Mouse (Mus musculus): ENCODE measurements around the gene Gm49333. TPM values are rescaled to one million over a fixed set of nuclear protein-coding genes. Genes with fewer than 3 reads are reported as not detected.

The Gm49333 gene
- not detected in 2 replicates for total RNA-seq (2017)

- ATAC-seq (replicated peaks in 1 of 2; ENCODE audit: insufficient read depth in 1 of 2, low FRiP score in 2 of 2, low TSS enrichment in 1 of 2, low read depth in 1 of 2, poor library complexity in 2 of 2, severe bottlenecking in 2 of 2), result peak; percentile 96 to 97
These were observed at the start of gene Gm49333, which contains the start of the genes Eef1akmt4 and Alg3 for GRCm38 (mm10) chr16:20611357-20612227. TSS of gene Gm49333 (plus strand) at chr16:20611610. TSS of gene Eef1akmt4 (plus strand) at chr16:20611593. TSS of gene Alg3 (minus strand) at chr16:20611735.

DNA sequence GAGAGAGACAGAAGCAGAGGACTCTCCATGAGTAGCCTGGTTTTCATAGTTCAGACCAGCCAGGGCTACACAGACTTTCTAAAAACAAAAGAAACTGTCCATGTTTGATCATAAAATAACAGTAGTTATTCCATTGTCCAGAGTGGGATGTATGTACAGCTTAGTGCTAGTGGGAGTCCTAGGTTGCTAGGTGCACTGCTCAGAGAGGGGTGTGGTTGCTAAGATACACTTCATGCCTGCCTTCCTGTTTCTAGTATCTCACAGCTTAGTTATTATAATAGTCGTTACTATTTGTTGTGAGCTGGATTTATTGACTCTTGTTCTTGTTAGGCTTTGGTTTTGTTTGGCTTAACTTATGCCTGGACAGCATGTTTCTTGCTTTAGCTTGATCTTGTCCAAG is 46.3 kb upstream of the Gm49333 start:
- no peak for ATAC-seq (replicated peaks in 1 of 2; ENCODE audit: insufficient read depth in 1 of 2, low FRiP score in 2 of 2, low TSS enrichment in 1 of 2, low read depth in 1 of 2, poor library complexity in 2 of 2, severe bottlenecking in 2 of 2)

- 0 out of 4 replicates have a peak, but pooled peaks of 1 of the 2 experiments have one; percentile 19 for ATAC-seq (replicated peaks in 1 of 2; ENCODE audit: insufficient read depth in 1 of 2, low FRiP score in 2 of 2, low TSS enrichment in 1 of 2, low read depth in 1 of 2, poor library complexity in 2 of 2, severe bottlenecking in 2 of 2)
These were observed 22.0 kb upstream of the Gm49333 start, which contains the start of gene Vwa5b2 for GRCm38 (mm10) chr16:20589366-20589938. TSS of gene Vwa5b2 (plus strand) at chr16:20589471.

- ATAC-seq (replicated peaks in 1 of 2; ENCODE audit: insufficient read depth in 1 of 2, low FRiP score in 2 of 2, low TSS enrichment in 1 of 2, low read depth in 1 of 2, poor library complexity in 2 of 2, severe bottlenecking in 2 of 2), result peak; percentile 2 to 39; a peak in 1 of 4 replicates
These were observed 21.3 kb upstream of the Gm49333 start for GRCm38 (mm10) chr16:20589939-20590679.

GRCm38 (mm10) chr16:20590680-20591038 is 20.8 kb upstream of the Gm49333 start:
- ATAC-seq (replicated peaks in 1 of 2; ENCODE audit: insufficient read depth in 1 of 2, low FRiP score in 2 of 2, low TSS enrichment in 1 of 2, low read depth in 1 of 2, poor library complexity in 2 of 2, severe bottlenecking in 2 of 2), result no peak

GRCm38 (mm10) chr16:20591076-20591705 is 20.2 kb upstream of the Gm49333 start:
- ATAC-seq (replicated peaks in 1 of 2; ENCODE audit: insufficient read depth in 1 of 2, low FRiP score in 2 of 2, low TSS enrichment in 1 of 2, low read depth in 1 of 2, poor library complexity in 2 of 2, severe bottlenecking in 2 of 2), result no peak

DNA sequence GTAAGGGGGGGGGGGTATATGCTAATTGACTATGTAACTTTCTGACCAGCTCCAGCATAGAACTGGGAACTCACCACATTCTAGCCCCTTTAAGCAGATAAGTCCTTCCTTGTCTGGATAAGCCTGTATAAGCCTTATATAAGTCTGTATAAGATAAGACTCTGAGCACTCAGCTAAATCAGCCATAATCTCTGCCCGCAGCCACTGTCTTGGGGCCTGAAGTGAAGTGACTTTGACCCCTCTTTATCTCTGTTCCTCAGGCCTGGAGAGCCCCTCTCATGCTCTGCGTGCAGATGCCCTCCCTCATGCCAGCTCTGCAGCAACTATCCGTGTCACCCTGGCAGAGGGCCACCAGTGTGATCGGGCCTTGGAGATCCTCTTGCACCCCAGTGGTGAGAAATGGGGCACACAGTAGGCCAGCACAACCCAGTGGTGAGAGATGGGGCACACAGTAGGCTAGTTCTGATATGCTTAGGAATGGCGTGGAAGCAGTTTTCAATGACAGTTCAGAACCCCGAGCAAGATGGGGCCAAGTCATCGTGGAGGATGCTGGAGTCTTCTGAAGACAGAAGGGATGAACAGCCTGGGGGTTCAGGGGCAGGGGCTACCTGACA is 16.2 kb upstream of the Gm49333 start:
- no peak for ATAC-seq (replicated peaks in 1 of 2; ENCODE audit: insufficient read depth in 1 of 2, low FRiP score in 2 of 2, low TSS enrichment in 1 of 2, low read depth in 1 of 2, poor library complexity in 2 of 2, severe bottlenecking in 2 of 2)

DNA sequence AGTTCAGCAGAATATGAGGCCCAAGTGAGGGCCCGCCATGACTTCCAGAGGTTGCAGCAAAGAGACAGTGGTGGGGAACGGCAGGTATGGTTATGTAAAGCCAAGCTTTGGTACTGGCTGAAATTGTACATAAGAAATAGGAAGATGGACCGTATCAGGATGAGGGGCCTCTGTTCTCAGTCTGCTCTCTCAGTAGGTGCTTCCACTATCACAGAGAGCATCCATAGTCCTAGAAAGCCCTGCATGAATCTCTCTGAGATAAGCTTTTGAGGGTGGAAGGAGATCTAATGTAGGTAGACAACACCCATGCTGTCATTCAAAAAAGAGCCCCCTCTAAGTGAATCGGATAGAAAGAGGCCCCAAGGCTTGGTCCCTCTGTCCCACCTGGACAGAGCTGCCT is 15.7 kb upstream of the Gm49333 start:
- no peak for ATAC-seq (replicated peaks in 1 of 2; ENCODE audit: insufficient read depth in 1 of 2, low FRiP score in 2 of 2, low TSS enrichment in 1 of 2, low read depth in 1 of 2, poor library complexity in 2 of 2, severe bottlenecking in 2 of 2)

GRCm38 (mm10) chr16:20596687-20597441 is 14.5 kb upstream of the Gm49333 start:
- no peak for ATAC-seq (replicated peaks in 1 of 2; ENCODE audit: insufficient read depth in 1 of 2, low FRiP score in 2 of 2, low TSS enrichment in 1 of 2, low read depth in 1 of 2, poor library complexity in 2 of 2, severe bottlenecking in 2 of 2)

DNA sequence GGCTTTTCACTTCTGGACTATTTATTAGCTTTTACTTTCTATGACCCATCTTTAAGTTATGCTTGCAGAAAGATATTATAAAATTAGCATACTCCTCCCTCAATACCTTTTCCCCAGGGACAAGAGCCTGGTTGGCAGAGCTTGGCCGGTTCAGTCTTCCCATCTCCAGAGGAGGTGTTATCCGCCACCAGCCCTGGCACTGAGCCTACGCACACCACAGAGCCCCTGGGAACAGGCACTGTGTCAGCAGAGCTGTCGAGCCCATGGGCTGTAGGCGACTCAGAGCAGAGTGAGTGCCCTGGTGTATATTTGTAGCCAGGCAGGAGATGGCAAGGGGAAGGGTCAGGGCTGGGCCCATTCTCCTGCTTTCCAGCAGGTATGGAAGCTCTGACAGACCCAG is 10.9 kb upstream of the Gm49333 start:
- no peak for ATAC-seq (replicated peaks in 1 of 2; ENCODE audit: insufficient read depth in 1 of 2, low FRiP score in 2 of 2, low TSS enrichment in 1 of 2, low read depth in 1 of 2, poor library complexity in 2 of 2, severe bottlenecking in 2 of 2)

DNA sequence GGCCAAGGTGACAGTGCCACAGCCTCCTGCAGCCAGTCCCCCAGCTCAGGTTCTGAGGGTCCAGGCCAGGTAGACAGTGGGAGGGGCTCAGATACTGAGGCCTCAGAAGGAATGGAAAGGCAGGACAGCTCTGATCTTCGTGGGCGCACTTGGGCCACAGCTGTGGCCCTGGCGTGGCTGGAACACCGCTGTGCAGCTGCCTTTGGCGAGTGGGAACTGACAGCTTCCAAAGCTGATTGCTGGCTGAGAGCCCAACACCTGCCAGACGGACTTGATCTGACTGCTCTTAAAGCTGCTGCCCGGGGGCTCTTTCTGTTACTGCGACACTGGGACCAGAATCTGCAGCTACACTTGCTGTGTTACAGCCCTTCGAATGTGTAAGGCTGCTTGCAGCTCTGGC is 6.7 kb upstream of the Gm49333 start:
- no peak for ATAC-seq (replicated peaks in 1 of 2; ENCODE audit: insufficient read depth in 1 of 2, low FRiP score in 2 of 2, low TSS enrichment in 1 of 2, low read depth in 1 of 2, poor library complexity in 2 of 2, severe bottlenecking in 2 of 2)

GRCm38 (mm10) chr16:20610501-20611356 is 681 bp upstream of the Gm49333 start:
- peak; percentile 42 to 82 for ATAC-seq (replicated peaks in 1 of 2; ENCODE audit: insufficient read depth in 1 of 2, low FRiP score in 2 of 2, low TSS enrichment in 1 of 2, low read depth in 1 of 2, poor library complexity in 2 of 2, severe bottlenecking in 2 of 2)

- peak; percentile 51 to 52; a peak in 3 of 4 replicates for ATAC-seq (replicated peaks in 1 of 2; ENCODE audit: insufficient read depth in 1 of 2, low FRiP score in 2 of 2, low TSS enrichment in 1 of 2, low read depth in 1 of 2, poor library complexity in 2 of 2, severe bottlenecking in 2 of 2)
These were observed 8.4 kb downstream of the Gm49333 start for GRCm38 (mm10) chr16:20619541-20620398.

DNA sequence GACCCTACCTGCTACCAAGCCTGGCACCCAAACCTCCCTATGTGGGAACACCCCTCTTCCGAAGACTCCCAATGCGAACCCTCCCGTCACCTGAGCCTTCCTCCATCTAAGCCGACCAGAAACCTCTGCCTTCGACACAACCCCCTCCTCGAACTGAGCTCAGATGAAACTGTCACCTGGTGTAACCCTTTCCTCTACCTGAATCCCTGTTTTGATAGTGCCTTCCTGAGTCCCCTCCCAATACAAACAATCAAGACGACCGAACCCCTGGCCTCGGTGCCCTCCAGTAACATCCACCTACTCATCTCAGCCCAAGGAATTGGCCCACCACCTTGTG is 9.0 kb downstream of the Gm49333 start:
- ATAC-seq (replicated peaks in 1 of 2; ENCODE audit: insufficient read depth in 1 of 2, low FRiP score in 2 of 2, low TSS enrichment in 1 of 2, low read depth in 1 of 2, poor library complexity in 2 of 2, severe bottlenecking in 2 of 2), result no peak

DNA sequence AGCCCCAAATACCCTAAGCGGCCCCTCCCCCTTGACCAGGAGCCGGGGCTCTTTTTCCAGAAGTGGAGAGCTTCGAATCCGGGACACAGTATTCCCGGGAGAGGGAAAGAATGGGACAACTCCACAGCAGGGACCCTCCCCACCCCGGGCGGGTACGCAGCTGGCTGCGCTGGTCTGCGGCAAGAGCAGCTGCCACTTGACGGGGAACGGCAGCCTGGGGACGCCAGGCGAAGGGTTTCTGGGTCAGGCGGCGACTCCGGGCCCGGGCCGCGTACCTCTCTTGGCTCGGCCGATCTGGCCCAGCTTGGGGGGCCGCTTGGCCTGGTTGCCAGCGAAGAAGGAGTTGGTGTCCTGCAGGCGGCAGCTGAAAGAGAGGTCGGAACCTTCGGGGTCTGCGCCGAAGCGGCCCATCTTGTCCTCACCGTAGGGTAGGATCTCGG is 9.4 kb downstream of the Gm49333 start:
- ATAC-seq (replicated peaks in 1 of 2; ENCODE audit: insufficient read depth in 1 of 2, low FRiP score in 2 of 2, low TSS enrichment in 1 of 2, low read depth in 1 of 2, poor library complexity in 2 of 2, severe bottlenecking in 2 of 2), result no peak
